Mouse (Mus musculus): ENCODE measurements around the gene Arpc1a.
"Not testable (repeated sequence)": the region's sequence is repeated elsewhere in the genome, so short reads cannot be mapped to it uniquely, and the experiment has no call there.

GRCm38 (mm10) chr5:145042690-145043089 is 40.9 kb upstream of the Arpc1a start, which contains the start of gene 1700018F24Rik:
- not testable (repeated sequence) for TF ChIP-seq EP300, CTCF (IDR thresholded peaks at IDR 0.05)

Measured in lung, postnatal 0 days (tissue).